Mouse (Mus musculus): Measurements from ENCODE around the gene Jph3.

- TF ChIP-seq CTCF (IDR thresholded peaks at IDR 0.05), result no peak
- TF ChIP-seq EP300 (IDR thresholded peaks at IDR 0.05; ENCODE audit: insufficient read depth, low read depth, low read length), result no peak
These were observed 66.0 kb downstream of the Jph3 start for GRCm38 (mm10) chr8:121795461-121795860.

All from heart, adult 2 months (tissue).